ENCODE assay signal across 8 mouse cellular contexts in the genomic region with DNA sequence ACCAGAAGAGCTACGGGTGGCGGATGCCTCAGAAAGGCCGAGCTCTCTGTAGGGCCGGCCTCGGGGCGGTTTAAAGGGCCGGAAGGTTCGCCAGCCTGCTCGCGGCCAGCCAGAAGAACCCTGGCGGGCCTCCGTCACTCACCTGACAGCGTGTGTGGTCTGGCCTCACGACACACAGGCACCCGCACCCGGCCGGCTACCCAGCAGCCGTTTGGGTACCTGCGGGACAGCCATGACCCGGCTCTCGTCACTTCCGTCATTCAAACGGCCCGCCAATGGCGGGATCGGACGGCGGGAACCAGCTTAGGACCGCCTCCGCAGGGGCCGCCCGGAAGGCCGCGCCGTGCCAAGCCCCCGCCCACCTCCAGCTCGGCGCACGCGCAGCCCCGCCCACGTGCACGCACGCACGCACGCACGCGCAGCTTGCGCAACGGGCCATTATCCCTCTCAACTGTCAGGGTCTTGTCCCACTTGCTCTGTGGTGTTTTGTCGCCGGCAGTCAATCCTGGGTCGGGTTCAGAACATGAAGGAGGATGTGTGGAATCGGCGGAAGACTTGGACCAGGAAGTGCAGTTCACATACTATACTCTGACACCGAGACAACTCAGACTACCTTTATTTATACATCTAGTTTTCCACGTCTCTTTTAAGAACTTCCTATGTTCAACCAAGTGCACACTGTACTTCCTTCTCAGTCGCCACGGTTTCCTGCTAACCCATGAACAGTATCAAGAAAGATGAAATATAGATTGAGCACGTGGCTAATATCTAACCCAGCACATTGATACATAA. TPM values are rescaled to one million over a fixed set of nuclear protein-coding genes. Genes with fewer than 3 reads are reported as not detected.
DNase-seq lines count a peak whose midpoint lies in the region; ATAC-seq and TF ChIP-seq lines count a peak whose summit lies in the region.

A gene (minus strand): TSS at position 305 of the 792 bp plus-strand sequence.

- ATAC-seq in erythroid progenitor cell, adult 5-6 weeks (replicated peaks; ENCODE audit: low FRiP score, poor library complexity, severe bottlenecking): peak; percentile 99
- peak; percentile 99 for ATAC-seq in heart, embryonic 12.5 days (ENCODE audit: insufficient number of reproducible peaks, low FRiP score)
- peak; percentile 99 for ATAC-seq in kidney, postnatal 0 days (replicated peaks; ENCODE audit: low FRiP score, low read depth)
- peak; percentile 99 for ATAC-seq in liver, embryonic 11.5 days (replicated peaks; ENCODE audit: low FRiP score)
- peak; percentile 99 for ATAC-seq in stomach, embryonic 14.5 days (ENCODE audit: insufficient number of reproducible peaks, insufficient read depth, low FRiP score, low read depth)

- peak within 1 kb of the TSS; percentile 80 for H3K9ac ChIP-seq in heart, embryonic 12.5 days
- H3K9ac ChIP-seq in kidney, postnatal 0 days (ENCODE audit: low read depth, low read length): peak within 1 kb of the TSS; percentile 79
- peak within 1 kb of the TSS; percentile 91 for H3K9ac ChIP-seq in liver, embryonic 11.5 days (ENCODE audit: low read depth, low read length)
- H3K9ac ChIP-seq in stomach, embryonic 14.5 days (replicated peaks; ENCODE audit: low read depth, low read length): peak within 1 kb of the TSS; percentile 41

- no peaks in the 10 kb centered on the region for H3K9me3 ChIP-seq in heart, embryonic 12.5 days (replicated peaks)
- no peaks in the 10 kb centered on the region for H3K9me3 ChIP-seq in kidney, postnatal 0 days (replicated peaks; ENCODE audit: low read length)
- no peaks in the 10 kb centered on the region for H3K9me3 ChIP-seq in liver, embryonic 11.5 days (ENCODE audit: control insufficient read depth, low read length)
- no peaks in the 10 kb centered on the region for H3K9me3 ChIP-seq in stomach, embryonic 14.5 days (ENCODE audit: control insufficient read depth, low read depth, low read length)

- H3K4me3 ChIP-seq in heart, embryonic 12.5 days: peak within 1 kb of the TSS; percentile 78
- H3K4me3 ChIP-seq in kidney, postnatal 0 days (replicated peaks; ENCODE audit: low read depth, low read length): peak within 1 kb of the TSS; percentile 67
- peak within 1 kb of the TSS; percentile 86 for H3K4me3 ChIP-seq in liver, embryonic 11.5 days (ENCODE audit: low read depth, low read length)
- H3K4me3 ChIP-seq in stomach, embryonic 14.5 days (ENCODE audit: low read depth, low read length): peak within 1 kb of the TSS; percentile 69

- peak; percentile 97 for DNase-seq in CD4-positive helper T cell, adult 2 months (ENCODE audit: low read depth, low spot score)
- DNase-seq in brain, embryonic 18.5 days (ENCODE audit: low read depth, low spot score): peak; percentile 88
- DNase-seq in kidney, postnatal 0 days (ENCODE audit: low spot score): peak; percentile 95
- peak; percentile 96 for DNase-seq in liver, embryonic 11.5 days (ENCODE audit: low spot score)
- DNase-seq in naive thymus-derived CD4-positive, alpha-beta T cell, adult 2 months (ENCODE audit: low read depth): peak; percentile 98

- H3K4me2 ChIP-seq in heart, embryonic 12.5 days: peak within 1 kb of the TSS; percentile 79
- peak within 1 kb of the TSS; percentile 74 for H3K4me2 ChIP-seq in kidney, postnatal 0 days (ENCODE audit: low read length)
- H3K4me2 ChIP-seq in liver, embryonic 11.5 days: peak within 1 kb of the TSS; percentile 79
- peak within 1 kb of the TSS; percentile 53 for H3K4me2 ChIP-seq in stomach, embryonic 14.5 days (replicated peaks; ENCODE audit: low read depth, low read length)

- H3K36me3 ChIP-seq in heart, embryonic 12.5 days: peaks cover 6% of the 10 kb centered on the region
- H3K36me3 ChIP-seq in kidney, postnatal 0 days (ENCODE audit: insufficient read depth, low read length): no peaks in the 10 kb centered on the region
- no peaks in the 10 kb centered on the region for H3K36me3 ChIP-seq in liver, embryonic 11.5 days (ENCODE audit: control insufficient read depth, insufficient read depth, low read length)
- H3K36me3 ChIP-seq in stomach, embryonic 14.5 days (ENCODE audit: control insufficient read depth, insufficient read depth, low read length): no peaks in the 10 kb centered on the region

- TF ChIP-seq CTCF in kidney, postnatal 0 days (IDR thresholded peaks at IDR 0.05; ENCODE audit: low read depth): no peak

- H3K27ac ChIP-seq in heart, embryonic 12.5 days (ENCODE audit: poor library complexity, severe bottlenecking): peak within 1 kb of the TSS; percentile 75
- peak within 1 kb of the TSS; percentile 85 for H3K27ac ChIP-seq in kidney, postnatal 0 days
- H3K27ac ChIP-seq in liver, embryonic 11.5 days (ENCODE audit: low read depth, low read length): peak within 1 kb of the TSS; percentile 82
- peak within 1 kb of the TSS; percentile 70; the same call in 1 of the 2 replicates for H3K27ac ChIP-seq in stomach, embryonic 14.5 days (ENCODE audit: low read length)

- H3K4me1 ChIP-seq in heart, embryonic 12.5 days (replicated peaks): peaks cover 11% of the 10 kb centered on the region; the same call in 1 of the 2 replicates
- H3K4me1 ChIP-seq in kidney, postnatal 0 days (replicated peaks; ENCODE audit: insufficient read depth, low read length): no peaks in the 10 kb centered on the region
- H3K4me1 ChIP-seq in liver, embryonic 11.5 days (replicated peaks; ENCODE audit: control insufficient read depth, insufficient read depth, low read length): no peaks in the 10 kb centered on the region
- H3K4me1 ChIP-seq in stomach, embryonic 14.5 days (ENCODE audit: control insufficient read depth, insufficient read depth, low read length): 0 out of 2 replicates have a peak, but pooled peaks cover 9% of the 10 kb centered on the region

- no peaks in the 10 kb centered on the region for H3K27me3 ChIP-seq in heart, embryonic 12.5 days (replicated peaks)
- H3K27me3 ChIP-seq in kidney, postnatal 0 days (ENCODE audit: insufficient read depth, low read length): no peaks in the 10 kb centered on the region
- no peaks in the 10 kb centered on the region for H3K27me3 ChIP-seq in liver, embryonic 11.5 days (replicated peaks; ENCODE audit: control insufficient read depth, insufficient read depth, low read length)
- H3K27me3 ChIP-seq in stomach, embryonic 14.5 days (ENCODE audit: control insufficient read depth, insufficient read depth, low read length): no peaks in the 10 kb centered on the region

- WGBS in heart, embryonic 12.5 days: 3% methylated on average over 60 of the region's 60 CpGs
- 2% methylated on average over 60 of the region's 60 CpGs for WGBS in kidney, postnatal 0 days
- WGBS in liver, embryonic 11.5 days: 2% methylated on average over 60 of the region's 60 CpGs
- 2% methylated on average over 58 of the region's 60 CpGs for WGBS in stomach, embryonic 14.5 days

RNA-seq across cellular contexts. Expression of the gene that starts here (rescaled TPM):
- 159 and 231 TPM in 2 replicates for total RNA-seq in erythroid progenitor cell, adult 5-6 weeks (2015; ENCODE audit: low replicate concordance)
- 203 and 210 TPM in 2 replicates for total RNA-seq in erythroid progenitor cell, adult 5-6 weeks (2017; ENCODE audit: low replicate concordance)
- polyA plus RNA-seq in heart, embryonic 12.5 days (2016; fragmentation: Nextera tagmentation; extraction: Ambion mirVana): 14.8 and 15.5 TPM in 2 replicates
- 7.4 and 8.7 TPM in 2 replicates for polyA plus RNA-seq in kidney, postnatal 0 days (2015; fragmentation: Nextera tagmentation; extraction: Ambion mirVana)
- 23.5 and 24.5 TPM in 2 replicates for polyA plus RNA-seq in liver, embryonic 11.5 days (2014; fragmentation: Nextera tagmentation; extraction: Ambion mirVana)
- 25.6 and 26.6 TPM in 2 replicates for polyA plus RNA-seq in stomach, embryonic 14.5 days (2014; fragmentation: Nextera tagmentation; extraction: Ambion mirVana)

Comparison
In these comparisons a context has a peak if more than half of its experiments do, and no peak if none do; other contexts are left out.
1. Peak in every context shown above with its lines: DNase-seq, ATAC-seq, H3K4me3 ChIP-seq and H3K27ac ChIP-seq.
2. H3K9ac ChIP-seq: peak in every context shown above with its lines; median percentile 91 in liver, embryonic 11.5 days; 80 in heart, embryonic 12.5 days; 79 in kidney, postnatal 0 days; 41 in stomach, embryonic 14.5 days.